Mouse (Mus musculus): ENCODE data around the gene Lat2. TPM values are rescaled to one million over a fixed set of nuclear protein-coding genes. Genes with fewer than 3 reads are reported as not detected.

Lat2 gene
- polyA plus RNA-seq, 1 experiment = 3.3 TPM

- no peak for DNase-seq
- TF ChIP-seq CTCF (conservative IDR thresholded peaks at IDR 0.05; ENCODE audit: insufficient read depth, insufficient read length, low read depth, low read length) (no peak), POLR2A (IDR thresholded peaks at IDR 0.05; ENCODE audit: low read depth, low read length) (no peak)
- H3K27ac ChIP-seq (ENCODE audit: insufficient read depth, low read depth, low read length) = no peak overlapping the region
- no peaks in the 10 kb centered on the region for H3K36me3 ChIP-seq (ENCODE audit: control insufficient read depth, insufficient read depth, low read length)
- H3K27me3 ChIP-seq (replicated peaks; ENCODE audit: control insufficient read depth, insufficient read depth, low read length) = no peaks in the 10 kb centered on the region
- H3K4me3 ChIP-seq (ENCODE audit: insufficient read depth, low read depth, low read length) = no peak overlapping the region
- 88% methylated on average over 6 of the region's 6 CpGs for WGBS
- H3K4me1 ChIP-seq (ENCODE audit: control insufficient read depth, insufficient read depth, low read length) = no peaks in the 10 kb centered on the region
These were observed 49.1 kb downstream of the Lat2 start for GRCm38 (mm10) chr5:134565696-134566095.

- no peaks in the 10 kb centered on the region for H3K27me3 ChIP-seq (replicated peaks; ENCODE audit: control insufficient read depth, insufficient read depth, low read length)
- no peak overlapping the region for H3K27ac ChIP-seq (ENCODE audit: insufficient read depth, low read depth, low read length)
- no peak for TF ChIP-seq POLR2A (IDR thresholded peaks at IDR 0.05; ENCODE audit: low read depth, low read length)
- no peaks in the 10 kb centered on the region for H3K36me3 ChIP-seq (ENCODE audit: control insufficient read depth, insufficient read depth, low read length)
- no peaks in the 10 kb centered on the region for H3K4me1 ChIP-seq (ENCODE audit: control insufficient read depth, insufficient read depth, low read length)
- no peak overlapping the region for H3K4me3 ChIP-seq (ENCODE audit: insufficient read depth, low read depth, low read length)
- 99% methylated on average over 2 of the region's 2 CpGs for WGBS
- DNase-seq = no peak
These were observed 50.6 kb downstream of the Lat2 start for GRCm38 (mm10) chr5:134564272-134564671.

- no peak for TF ChIP-seq POLR2A (IDR thresholded peaks at IDR 0.05; ENCODE audit: low read depth, low read length)
- TF ChIP-seq CTCF (conservative IDR thresholded peaks at IDR 0.05; ENCODE audit: insufficient read depth, insufficient read length, low read depth, low read length) = no peak
- Histone ChIP-seq H3K4me1 (ENCODE audit: control insufficient read depth, insufficient read depth, low read length) (no peaks in the 10 kb centered on the region), H3K27me3 (replicated peaks; ENCODE audit: control insufficient read depth, insufficient read depth, low read length) (no peaks in the 10 kb centered on the region), H3K4me3 (ENCODE audit: insufficient read depth, low read depth, low read length) (no peak overlapping the region), H3K27ac (ENCODE audit: insufficient read depth, low read depth, low read length) (no peak overlapping the region), H3K36me3 (ENCODE audit: control insufficient read depth, insufficient read depth, low read length) (no peaks in the 10 kb centered on the region)
- no peak for DNase-seq
- WGBS = 86% methylated on average over 16 of the region's 16 CpGs
These were observed 54.2 kb downstream of the Lat2 start for GRCm38 (mm10) chr5:134560450-134561171.

GRCm38 (mm10) chr5:134560071-134560449, 54.8 kb downstream of the Lat2 start, which contains the start of gene Syna:
Gene Syna (minus strand): TSS chr5:134560171.
- Histone ChIP-seq H3K4me1 (ENCODE audit: control insufficient read depth, insufficient read depth, low read length) (no peaks in the 10 kb centered on the region), H3K27me3 (replicated peaks; ENCODE audit: control insufficient read depth, insufficient read depth, low read length) (no peaks in the 10 kb centered on the region), H3K36me3 (ENCODE audit: control insufficient read depth, insufficient read depth, low read length) (no peaks in the 10 kb centered on the region), H3K4me3 (ENCODE audit: insufficient read depth, low read depth, low read length) (no peak within 1 kb of the TSS), H3K27ac (ENCODE audit: insufficient read depth, low read depth, low read length) (no peak within 1 kb of the TSS)
- 92% methylated on average over 7 of the region's 7 CpGs for WGBS
- no peak for DNase-seq
- no peak for TF ChIP-seq POLR2A (IDR thresholded peaks at IDR 0.05; ENCODE audit: low read depth, low read length)
- TF ChIP-seq CTCF (conservative IDR thresholded peaks at IDR 0.05; ENCODE audit: insufficient read depth, insufficient read length, low read depth, low read length) = no peak

GRCm38 (mm10) chr5:134555463-134556164, 59.2 kb downstream of the Lat2 start:
- H3K4me3 ChIP-seq (ENCODE audit: insufficient read depth, low read depth, low read length) = no peak overlapping the region
- TF ChIP-seq CTCF (conservative IDR thresholded peaks at IDR 0.05; ENCODE audit: insufficient read depth, insufficient read length, low read depth, low read length) (no peak), POLR2A (IDR thresholded peaks at IDR 0.05; ENCODE audit: low read depth, low read length) (no peak)
- WGBS = 14% methylated on average over 20 of the region's 20 CpGs
- H3K36me3 ChIP-seq (ENCODE audit: control insufficient read depth, insufficient read depth, low read length) = no peaks in the 10 kb centered on the region
- DNase-seq = peak; percentile 93
- peak overlapping the region; percentile 83 for H3K27ac ChIP-seq (ENCODE audit: insufficient read depth, low read depth, low read length)
- H3K27me3 ChIP-seq (replicated peaks; ENCODE audit: control insufficient read depth, insufficient read depth, low read length) = no peaks in the 10 kb centered on the region
- peaks cover 16% of the 10 kb centered on the region for H3K4me1 ChIP-seq (ENCODE audit: control insufficient read depth, insufficient read depth, low read length)

- TF ChIP-seq CTCF (conservative IDR thresholded peaks at IDR 0.05; ENCODE audit: insufficient read depth, insufficient read length, low read depth, low read length) (no peak), POLR2A (IDR thresholded peaks at IDR 0.05; ENCODE audit: low read depth, low read length) (no peak)
- DNase-seq = peak; percentile 65
- no peak overlapping the region for H3K4me3 ChIP-seq (ENCODE audit: insufficient read depth, low read depth, low read length)
- peaks cover 26% of the 10 kb centered on the region for H3K4me1 ChIP-seq (ENCODE audit: control insufficient read depth, insufficient read depth, low read length)
- H3K27ac ChIP-seq (ENCODE audit: insufficient read depth, low read depth, low read length) = no peak overlapping the region
- no peaks in the 10 kb centered on the region for H3K27me3 ChIP-seq (replicated peaks; ENCODE audit: control insufficient read depth, insufficient read depth, low read length)
- H3K36me3 ChIP-seq (ENCODE audit: control insufficient read depth, insufficient read depth, low read length) = no peaks in the 10 kb centered on the region
- WGBS = 55% methylated on average over 5 of the region's 5 CpGs
These were observed 60.8 kb downstream of the Lat2 start for GRCm38 (mm10) chr5:134553951-134554546.
